Mouse (Mus musculus) embryo, embryonic 11.5 days (tissue): Measurements from ENCODE around the gene Mgat3.

Experiments used
- DNase-seq: peaks from one replicate; pipeline ENCODE4 v3.0.0-alpha.2; 2012; ENCODE audit warnings: low read depth, low spot score

Gene Mgat3

DNA sequence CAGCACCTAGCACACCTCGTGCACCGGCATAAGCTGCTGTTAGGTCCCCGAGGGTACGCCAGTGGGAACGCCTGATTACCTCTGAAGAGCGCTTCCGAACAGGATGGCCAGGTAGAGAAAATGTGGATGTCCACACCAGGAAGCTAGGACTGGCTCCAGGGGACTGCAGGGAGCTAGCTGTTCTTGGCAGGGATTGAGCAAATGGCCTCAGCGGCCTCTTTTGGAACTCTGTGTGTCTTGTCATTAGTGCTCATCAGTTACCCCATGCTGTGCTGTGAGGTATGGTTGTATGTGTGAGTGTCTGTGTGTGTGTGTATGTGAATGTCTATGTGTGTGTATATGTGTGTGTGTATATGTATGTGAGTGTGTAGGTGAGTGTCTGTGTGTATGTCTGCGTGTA, 1.8 kb downstream of the Mgat3 start:
- no peak for DNase-seq

DNA sequence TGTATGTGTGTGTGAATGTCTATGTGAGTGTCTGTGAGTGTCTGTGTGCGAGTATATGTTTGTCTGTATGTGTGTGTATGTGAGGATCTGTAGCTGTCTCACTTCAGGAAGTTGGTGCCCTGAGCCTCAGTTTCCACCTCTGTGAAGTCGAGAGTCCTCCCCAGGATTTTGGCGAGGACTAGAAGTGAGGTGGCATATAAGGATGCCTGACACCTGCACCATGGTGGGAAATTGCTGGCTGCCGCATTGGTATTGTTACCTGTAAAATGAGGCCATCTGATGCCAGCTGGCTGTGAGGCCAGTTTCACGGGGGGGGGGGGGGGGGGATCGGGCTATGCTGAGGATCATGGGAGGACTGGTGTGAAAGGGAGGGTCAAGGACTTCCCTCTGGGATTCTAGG, 2.2 kb downstream of the Mgat3 start:
- no peak for DNase-seq

DNA sequence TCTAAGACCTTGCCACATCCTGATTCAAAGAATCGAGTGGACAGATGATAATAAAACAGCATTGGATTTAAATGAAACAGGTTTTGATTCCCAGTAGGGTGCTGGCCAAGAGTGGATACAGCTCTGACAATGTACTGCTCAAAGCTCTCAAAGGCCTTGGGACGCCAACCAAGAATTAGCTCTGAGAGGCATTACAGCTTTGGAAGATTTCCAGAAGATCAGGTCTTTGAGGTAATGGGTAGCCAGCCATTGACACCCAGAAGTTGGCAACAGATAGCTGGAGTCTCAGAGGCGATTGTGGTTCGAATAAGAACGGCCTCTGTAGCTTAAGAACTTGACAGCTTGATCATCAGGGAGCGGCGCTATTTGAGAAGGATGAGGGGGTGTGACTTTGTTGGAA, 8.0 kb downstream of the Mgat3 start:
- no peak for DNase-seq

DNA sequence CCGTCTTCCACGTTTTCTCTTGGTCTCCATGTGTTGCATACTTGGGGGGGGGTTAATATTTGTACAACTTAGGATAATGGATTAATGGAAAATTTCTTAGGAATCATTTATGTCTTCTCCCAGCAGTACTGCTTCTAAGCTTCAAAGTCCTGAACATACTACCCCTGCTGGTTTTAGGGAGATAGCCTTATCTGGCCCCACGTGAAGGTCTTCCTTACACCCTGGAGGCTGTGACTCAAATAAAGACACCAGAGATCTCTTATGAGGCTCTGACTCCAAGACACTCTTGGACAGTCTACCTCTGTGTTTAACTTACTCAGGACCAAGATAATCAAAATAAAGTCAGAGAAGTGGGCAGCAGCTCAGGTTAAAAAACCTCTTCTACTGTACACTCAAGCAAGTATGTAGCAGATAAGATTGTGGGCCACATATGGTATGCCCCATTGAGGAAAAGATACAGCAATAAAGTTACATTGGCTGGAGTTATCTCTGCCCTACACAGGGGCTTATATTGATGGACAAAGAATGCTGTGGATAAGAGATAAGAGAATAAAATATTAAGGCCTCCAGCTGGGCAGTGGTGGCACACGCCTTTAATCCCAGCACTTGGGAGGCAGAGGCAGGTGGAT, 8.7 kb downstream of the Mgat3 start:
- DNase-seq, result no peak

DNA sequence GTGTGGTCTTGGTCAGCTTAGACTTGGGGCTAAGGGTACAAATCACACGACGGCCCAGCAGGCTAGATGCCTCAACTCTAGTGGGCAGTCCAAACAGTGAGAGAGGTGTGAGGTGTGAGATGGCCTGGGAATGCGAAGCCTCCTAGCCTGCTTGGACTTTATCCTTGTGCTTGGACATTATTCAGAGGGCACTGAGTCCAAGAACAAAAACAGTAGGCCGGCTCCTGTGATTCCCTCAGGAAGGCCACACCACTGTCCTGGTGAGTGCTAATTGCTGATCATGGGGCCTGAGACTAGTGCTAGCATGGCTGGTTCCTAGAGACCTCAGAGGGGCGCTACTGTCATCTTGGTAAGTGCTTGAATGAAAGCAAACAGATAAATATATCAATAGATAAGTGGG, 15.4 kb downstream of the Mgat3 start:
- DNase-seq, result no peak

DNA sequence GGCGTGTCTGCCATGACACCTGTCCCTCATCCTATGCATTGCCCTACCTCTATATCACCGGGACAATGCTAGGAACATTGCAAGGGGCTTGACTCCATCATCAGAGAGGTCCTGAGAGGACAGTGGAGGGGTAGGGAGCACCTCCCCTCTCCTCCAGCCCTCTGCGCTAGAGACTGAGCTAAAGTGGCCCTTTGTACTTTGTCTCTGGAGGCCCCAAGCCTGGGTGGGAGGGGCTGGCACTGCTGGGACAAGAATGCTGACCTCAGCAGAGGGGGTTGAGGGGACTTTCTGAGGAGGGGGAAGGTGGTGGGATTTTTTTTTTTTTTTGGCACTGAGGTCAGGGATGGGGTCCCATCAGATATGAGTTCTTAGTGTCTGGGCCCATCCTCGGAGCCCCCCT, 16.6 kb downstream of the Mgat3 start:
- no peak for DNase-seq

DNA sequence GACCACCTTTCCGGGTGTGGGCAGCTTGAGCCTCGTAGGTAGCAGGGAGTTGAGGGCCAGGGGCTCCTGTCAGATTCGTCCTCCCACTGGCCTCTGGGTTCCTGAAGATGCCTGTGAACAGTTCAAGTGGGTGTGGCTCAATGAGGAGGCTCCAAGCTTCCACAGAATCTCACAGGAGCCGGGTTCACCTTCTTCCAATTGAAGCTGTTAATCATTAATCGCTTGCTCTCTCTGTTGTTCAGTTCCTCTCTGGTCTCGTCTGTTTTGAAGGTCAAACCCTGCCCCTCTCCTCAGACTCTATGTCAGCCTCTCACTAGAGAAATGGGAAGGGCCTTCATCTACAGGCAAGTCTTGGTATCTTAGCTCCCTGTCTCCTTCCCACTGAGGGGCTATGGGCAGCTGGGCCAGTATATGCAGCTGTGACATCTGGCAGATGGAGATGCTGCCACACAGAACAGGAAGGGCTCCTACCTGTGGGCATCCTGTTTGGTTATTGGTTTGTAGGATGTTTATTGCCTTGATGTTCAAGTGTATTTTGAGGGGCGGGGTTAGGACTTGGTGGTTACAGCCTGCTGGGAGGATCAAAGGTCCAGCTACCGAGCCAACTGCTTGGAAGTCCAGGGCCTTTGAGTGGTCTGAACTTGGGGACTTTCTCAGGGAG, 18.2 kb downstream of the Mgat3 start:
- DNase-seq, result no peak

DNA sequence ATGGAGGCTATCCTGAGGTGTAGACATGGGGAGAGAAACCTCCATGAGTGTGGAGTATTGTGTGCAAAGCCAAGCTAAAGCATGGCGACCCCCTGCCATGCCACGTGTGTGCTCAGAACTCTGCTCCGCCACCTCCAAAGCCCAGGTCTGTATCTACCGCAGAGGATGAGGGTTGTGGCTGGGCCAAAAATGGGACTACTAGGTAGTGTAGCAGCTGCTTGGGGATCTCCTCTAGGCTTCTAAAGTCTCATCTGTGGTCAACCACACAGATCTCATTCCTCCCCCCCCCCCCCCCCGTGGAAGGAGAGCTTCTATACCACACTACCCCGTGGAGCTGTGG, 18.7 kb downstream of the Mgat3 start:
- DNase-seq, result no peak

DNA sequence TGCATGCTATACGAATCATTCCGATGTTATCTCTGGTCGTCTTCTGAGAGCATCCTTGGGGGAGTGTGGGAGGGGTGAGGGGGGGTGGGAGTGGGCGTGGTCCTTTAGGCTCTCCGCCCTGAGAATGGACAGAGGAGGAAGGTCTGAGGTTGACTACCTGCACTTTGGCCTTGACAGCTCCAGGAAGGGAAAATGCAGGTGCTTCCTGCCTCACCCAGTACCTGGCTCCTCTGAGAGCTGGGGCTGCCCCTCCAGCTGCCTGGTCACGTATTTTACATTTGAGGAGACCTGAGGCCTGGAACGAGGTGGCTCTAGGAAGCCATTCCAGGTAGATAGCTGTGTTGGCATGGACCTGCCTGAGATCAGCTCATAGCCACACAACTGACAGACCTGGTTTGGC, 19.3 kb downstream of the Mgat3 start:
- no peak for DNase-seq

DNA sequence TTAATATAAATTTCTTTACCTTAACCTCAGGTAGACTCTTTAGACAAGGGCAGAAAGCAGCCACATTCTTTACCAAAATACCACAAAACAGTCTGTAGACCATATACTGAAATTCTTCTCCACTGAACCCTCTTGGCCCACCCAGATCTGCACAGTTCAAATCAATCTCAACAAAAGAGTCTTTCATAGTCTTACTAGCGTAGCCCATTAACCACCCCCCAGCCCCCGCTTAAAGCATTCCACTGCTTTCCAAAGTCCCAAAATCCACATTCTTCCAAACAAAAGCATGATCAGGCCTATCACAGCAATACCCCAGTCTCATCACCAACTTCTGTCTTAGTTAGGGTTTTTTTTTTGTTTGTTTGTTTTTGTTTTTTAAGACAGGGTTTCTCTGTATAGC, 26.0 kb downstream of the Mgat3 start:
- DNase-seq, result no peak

DNA sequence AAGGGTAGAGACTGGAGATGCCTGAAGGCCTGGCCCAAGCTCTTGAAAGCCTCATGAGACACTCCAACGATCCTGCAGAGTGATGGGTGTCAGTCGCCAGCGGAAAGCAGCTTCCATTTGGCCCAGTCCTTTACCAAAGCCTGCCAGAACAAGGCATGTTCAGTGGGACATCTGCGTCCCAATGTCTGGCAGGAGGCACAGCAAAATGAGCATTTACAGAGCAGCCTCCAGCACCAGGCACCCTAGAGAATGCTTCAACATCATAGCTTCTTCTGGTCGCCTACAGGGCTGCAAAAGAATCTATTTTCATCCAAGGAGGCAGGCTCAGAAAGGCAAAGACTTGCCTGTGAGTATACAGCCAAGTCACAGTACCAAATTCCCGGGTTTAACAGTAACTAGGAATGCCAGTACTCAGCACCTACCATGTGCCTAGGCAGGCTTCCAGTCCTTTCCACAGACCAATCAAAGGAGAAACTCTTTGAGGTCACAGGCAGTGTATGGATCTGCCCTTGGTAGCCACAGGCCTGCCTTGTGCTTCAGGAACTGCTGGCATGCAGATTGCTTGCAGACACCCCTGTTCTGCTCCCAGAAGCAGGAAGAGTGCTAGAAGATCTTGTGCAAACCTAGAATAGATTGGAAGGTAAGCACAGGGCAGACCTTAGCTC, 28.7 kb downstream of the Mgat3 start:
- no peak for DNase-seq

DNA sequence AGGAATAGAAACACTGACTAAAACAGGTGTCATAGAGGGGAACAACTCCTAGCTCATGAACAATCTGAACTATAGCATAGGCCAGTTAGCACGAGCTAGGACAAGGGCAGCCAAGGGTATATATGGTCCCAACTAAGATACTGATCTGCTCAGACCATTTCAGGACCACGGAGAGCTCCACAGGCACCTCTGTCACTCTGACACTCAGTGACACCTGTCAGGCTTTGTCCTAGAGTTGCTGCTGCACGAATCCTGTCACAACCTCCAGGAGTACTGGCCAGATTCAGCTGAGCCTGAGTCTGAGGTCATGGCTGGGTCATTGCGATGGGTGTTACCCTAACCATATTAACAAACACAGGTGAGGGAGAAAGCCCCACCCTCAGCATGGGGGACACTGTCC, 29.9 kb downstream of the Mgat3 start:
- peak; percentile 44 for DNase-seq

DNA sequence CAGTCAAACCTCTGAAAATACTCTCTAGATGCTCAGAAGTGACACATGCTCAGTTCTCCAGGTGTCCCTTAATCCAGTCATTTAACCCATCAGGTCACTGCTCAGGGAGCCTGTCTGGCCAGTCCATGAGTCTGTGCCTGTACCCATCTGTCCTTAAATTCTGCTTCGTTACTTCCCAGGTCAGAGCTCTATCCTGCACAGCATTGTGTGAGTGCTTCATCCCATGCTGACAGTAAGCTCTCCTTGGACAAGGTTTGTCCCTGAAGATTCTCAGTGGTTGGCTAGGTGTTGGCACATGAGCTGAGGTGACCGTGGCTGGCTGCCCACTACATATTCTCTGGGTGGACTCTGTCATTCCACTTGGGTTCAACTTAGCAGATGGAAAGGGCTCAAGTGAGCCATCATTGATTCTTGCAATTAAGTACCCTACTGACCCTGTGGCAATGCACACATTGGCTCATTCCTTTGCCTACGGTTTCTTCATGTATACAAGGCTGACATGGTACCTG, 32.6 kb downstream of the Mgat3 start:
- no peak for DNase-seq

DNA sequence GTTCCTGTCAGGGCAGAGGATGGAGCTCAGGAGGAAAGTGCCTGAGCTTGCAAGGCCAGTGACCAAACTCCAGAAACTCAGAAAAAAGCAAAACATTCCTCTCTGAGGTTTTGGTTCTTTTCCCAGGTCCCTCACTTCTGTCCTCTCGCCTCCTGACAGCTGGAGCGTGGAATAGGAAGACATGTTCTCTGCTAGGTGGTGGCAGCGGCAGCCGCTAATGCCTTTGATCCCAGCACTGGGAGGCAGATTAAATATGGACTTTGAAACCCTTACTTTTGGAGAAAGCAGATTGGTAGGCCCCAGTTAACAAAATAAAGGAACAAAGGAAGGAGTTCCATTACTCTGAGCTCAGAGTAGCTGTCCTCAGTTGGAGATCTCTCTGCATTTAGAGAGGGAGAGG, 34.9 kb downstream of the Mgat3 start:
- no peak for DNase-seq

DNA sequence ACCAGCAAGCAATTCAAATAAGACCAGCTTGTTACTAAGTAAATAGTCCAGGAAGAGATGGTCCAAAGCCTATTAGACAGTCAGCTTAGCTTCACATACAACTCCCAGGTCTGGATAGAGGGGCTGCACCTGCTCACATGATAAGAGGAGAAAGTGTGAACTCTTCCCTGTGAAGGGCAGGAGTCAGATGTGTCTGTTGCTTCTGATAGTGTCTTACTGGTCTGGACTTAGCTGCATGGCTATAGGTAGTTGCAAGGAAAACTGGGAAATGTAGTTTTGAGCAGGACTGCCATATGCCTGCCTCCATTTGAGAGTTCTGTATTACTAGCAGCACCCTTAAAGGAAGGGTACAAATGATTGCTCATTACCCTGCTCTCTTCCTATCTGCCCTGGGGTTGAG, 40.2 kb downstream of the Mgat3 start:
- DNase-seq, result no peak

DNA sequence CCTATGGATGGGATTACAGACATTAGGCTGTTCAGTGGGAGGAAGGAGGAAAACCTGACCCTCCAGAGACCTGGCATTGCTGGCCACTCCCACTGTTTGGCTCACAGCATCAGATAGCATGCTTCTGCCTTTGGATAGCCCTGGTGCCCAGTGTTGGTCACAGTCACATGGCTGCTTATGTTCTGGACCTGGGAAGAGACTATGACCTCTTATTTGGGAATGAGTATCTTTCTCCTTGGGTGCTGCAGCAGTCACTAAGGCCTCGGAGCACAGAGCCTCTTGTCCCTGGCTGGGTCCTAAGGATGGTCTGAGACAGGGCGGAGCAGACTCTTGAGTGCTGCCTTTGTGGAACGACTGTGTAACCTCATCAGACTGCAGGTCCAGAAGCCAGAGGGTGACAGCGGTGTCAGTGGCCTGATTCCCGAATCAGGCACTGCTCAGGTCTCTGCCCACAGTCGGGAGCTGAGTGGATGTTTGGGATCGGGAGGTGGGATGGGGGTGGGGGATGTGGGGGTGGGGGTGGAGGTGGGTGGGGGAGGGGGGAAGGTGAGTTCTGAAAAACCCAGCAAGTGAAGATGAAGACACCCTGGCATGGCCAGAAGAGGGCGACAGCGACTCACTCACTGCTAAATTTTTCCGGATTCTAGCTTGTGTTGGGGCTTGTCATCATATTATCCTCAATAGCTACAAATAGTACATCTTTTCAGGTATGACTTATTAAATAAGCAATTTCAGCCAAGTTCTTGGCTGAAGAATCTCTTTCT, 42.4 kb downstream of the Mgat3 start:
- no peak for DNase-seq

DNA sequence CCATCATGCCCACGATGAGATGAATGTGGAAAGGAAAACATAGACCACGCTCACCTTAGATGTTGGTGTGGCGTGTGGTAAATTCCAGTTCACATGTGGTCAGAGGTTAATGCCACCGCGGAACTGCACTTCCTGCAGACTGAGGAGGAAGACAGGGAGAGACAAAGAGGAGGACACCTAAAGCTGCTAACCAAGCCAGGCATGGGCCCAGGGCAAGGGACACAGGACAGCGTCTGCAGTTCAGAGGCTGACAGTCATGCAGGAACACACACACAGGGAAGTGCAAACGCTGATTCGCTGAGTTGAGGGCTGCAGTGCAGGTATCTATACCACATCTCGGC, 42.9 kb downstream of the Mgat3 start:
- no peak for DNase-seq

DNA sequence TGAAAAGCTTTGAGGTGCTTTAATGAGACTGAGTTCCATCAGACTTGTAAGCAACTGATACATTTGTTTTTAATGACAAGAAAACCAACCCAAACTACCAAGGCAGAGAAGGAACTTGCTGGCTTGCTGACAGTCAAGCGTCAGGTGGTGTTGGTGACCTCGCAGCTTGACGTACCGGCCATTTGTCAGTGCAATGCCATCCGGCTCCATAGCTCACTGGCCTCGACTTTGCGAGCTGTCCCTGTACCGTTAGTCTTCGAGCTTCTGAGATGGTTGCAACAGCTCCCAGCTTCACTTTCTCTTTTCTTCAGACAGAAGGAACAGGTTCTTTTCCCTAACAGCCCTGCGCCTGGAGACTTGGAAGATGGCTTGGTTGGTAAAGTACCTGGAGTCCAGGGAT, 44.0 kb downstream of the Mgat3 start:
- no peak for DNase-seq

DNA sequence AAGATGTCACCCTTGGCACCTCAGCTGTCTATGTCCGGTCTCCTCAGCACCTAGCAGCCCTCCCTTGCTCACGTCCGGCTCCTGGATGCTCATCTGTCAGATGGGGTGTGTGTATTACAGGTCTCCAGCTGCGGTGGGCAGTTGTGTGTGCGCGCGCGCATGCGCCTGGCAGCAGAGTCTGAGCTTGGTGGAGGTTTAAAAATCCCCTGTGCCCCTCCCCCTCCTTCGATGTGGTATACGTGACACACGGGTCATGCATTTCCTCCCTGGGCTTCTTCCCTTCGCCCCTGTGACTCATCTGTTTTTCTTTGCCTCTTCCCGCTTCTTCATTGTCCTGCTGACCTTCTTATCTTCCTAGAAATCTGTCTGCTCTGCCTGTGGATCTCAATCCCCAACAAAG, 45.7 kb downstream of the Mgat3 start:
- DNase-seq, result no peak

DNA sequence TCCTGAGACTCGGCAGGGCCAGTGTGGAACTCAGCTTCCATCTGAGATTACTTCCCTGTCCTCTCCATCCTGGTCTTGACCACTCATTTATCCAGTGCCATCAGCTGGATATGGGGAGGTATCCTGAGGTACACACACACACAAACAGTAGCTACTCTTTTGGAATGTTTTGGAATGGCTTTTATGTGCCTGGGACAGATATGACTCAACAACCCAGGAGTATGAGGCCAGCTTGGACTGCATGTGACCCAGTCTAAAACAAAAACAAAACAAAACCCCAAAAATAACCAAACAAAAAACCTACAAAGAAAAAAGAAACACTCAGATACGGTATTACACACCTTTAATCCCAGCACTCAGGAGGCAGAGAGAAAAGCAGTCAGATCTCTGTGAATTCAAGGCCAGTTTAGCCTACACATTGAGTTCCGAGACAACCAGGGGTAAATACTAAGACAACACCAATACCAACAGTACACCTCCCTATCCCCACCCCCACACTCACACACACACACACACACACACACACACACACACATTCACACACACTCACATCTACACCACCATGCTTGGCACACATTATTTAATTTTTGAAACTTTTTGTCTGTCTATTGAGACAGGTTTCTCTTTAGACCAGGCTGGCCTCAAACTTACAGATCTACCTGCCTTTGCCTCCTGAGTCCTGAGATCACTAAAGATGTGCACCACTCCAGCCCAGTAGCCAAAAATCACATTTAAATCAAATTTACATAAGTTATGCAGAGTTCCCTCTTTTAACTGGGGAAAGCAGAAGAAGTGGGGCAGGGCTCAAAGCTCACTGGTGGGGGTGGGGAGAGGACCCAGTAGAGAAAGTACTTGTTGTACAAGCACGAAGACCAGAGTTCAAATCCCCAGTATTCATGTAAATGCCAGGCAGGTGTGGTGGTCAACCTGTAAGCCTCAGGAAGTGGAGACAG, 46.5 kb downstream of the Mgat3 start:
- no peak for DNase-seq

DNA sequence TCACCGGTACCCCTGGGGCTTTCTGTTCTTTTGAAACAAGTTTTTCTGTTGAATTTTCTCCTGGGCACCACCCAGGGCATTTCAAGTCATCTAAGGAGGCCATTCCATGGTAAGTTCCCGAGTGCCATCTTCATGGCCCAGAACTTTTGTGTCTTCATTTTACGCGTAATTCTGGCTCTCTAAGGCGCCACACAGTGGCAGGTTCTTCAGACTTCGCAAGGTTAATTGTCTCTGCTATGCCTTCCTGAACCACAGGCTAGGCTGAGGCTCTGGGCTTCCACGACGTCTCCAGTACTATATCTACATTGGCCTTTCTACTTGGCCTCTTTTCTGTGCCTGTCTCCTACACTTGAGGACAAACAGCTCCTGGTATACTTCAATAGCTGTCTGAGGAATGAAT, 47.5 kb downstream of the Mgat3 start:
- DNase-seq, result no peak

DNA sequence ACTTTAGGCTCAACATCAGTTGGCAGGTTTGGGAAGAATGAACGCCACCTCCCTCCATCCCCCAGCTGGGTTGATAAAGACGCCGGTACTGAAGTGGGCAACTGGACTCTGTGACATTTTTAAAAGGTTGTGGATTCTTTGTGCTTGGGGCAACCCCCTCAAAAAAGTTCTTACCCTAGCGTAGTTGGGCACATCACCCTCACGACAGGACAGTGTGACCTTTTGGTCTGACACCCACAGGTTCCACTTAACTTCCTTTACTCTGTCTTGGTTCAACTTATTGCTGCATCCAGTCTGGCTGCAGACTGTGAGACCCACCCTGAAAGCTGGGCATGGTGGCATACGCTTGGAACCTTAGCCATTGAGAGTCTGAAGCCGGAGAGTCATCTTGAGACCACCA, 50.2 kb downstream of the Mgat3 start:
- DNase-seq, result no peak
